Mouse (Mus musculus): ENCODE measurements around the gene Ctnnal1. TPM values are rescaled to one million over a fixed set of nuclear protein-coding genes. Genes with fewer than 3 reads are reported as not detected.

Gene Ctnnal1
- polyA plus RNA-seq, 1 experiment: 22.2 TPM

DNA sequence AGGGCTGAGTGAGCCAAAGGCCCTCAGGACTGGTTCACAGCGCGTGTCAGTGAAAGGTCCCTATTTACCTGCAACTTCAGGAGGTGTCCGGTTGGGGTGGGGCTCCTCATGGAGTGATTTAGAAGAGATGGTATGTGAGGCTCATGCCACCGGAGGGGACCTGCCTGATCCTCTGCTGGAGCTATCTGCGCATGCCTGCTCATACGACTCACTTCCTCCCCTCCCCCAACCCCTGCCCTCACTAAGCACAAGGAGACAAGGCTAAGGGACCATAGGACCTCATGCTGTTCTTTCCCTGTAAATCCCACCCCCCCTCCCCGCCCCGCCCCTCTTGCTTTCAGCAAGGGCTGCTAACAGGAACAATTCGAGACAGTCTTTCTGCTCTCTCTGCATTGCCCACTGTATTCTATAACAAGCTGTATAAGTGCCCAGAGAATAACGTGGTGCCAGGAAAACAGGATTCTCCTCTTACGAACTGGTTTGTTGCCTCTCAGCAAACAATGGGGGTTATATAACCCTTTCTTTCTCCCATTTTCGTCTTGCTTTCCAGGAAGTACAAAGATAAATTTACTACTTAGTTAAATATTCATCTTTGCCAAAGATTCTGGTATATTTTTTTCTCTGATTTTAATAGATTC, 19.0 kb downstream of the Ctnnal1 start:
- Histone ChIP-seq H3K4me3 (ENCODE audit: insufficient read depth, low read length) (no peak overlapping the region), H3K27ac (ENCODE audit: insufficient read depth, low read length) (no peak overlapping the region)
- TF ChIP-seq CTCF (IDR thresholded peaks at IDR 0.05; ENCODE audit: extremely low read depth, insufficient read depth, low read length) (no peak), POLR2A (IDR thresholded peaks at IDR 0.05; ENCODE audit: extremely low read depth, insufficient read depth, low read length) (no peak)

GRCm38 (mm10) chr4:56844911-56845310, 20.1 kb downstream of the Ctnnal1 start:
- Histone ChIP-seq H3K4me1 (ENCODE audit: control insufficient read depth, insufficient read depth, low read length) (peaks cover 2% of the 10 kb centered on the region; the same call in 1 of the 2 replicates), H3K27ac (ENCODE audit: insufficient read depth, low read length) (no peak overlapping the region), H3K4me3 (ENCODE audit: insufficient read depth, low read length) (no peak overlapping the region)
- TF ChIP-seq POLR2A (IDR thresholded peaks at IDR 0.05; ENCODE audit: extremely low read depth, insufficient read depth, low read length): no peak
- TF ChIP-seq CTCF (IDR thresholded peaks at IDR 0.05; ENCODE audit: extremely low read depth, insufficient read depth, low read length): no peak

More for the DNA sequence above, 19.0 kb downstream of the Ctnnal1 start:
- H3K4me1 ChIP-seq (ENCODE audit: control insufficient read depth, insufficient read depth, low read length): peaks cover 2% of the 10 kb centered on the region; the same call in 1 of the 2 replicates

- TF ChIP-seq POLR2A (IDR thresholded peaks at IDR 0.05; ENCODE audit: extremely low read depth, insufficient read depth, low read length) (no peak), CTCF (IDR thresholded peaks at IDR 0.05; ENCODE audit: extremely low read depth, insufficient read depth, low read length) (no peak)
- no peak overlapping the region for H3K27ac ChIP-seq (ENCODE audit: insufficient read depth, low read length)
- peaks cover 2% of the 10 kb centered on the region; the same call in 1 of the 2 replicates for H3K4me1 ChIP-seq (ENCODE audit: control insufficient read depth, insufficient read depth, low read length)
- H3K4me3 ChIP-seq (ENCODE audit: insufficient read depth, low read length): no peak overlapping the region
Observed at GRCm38 (mm10) chr4:56843963-56844362, 21.0 kb downstream of the Ctnnal1 start.

DNA sequence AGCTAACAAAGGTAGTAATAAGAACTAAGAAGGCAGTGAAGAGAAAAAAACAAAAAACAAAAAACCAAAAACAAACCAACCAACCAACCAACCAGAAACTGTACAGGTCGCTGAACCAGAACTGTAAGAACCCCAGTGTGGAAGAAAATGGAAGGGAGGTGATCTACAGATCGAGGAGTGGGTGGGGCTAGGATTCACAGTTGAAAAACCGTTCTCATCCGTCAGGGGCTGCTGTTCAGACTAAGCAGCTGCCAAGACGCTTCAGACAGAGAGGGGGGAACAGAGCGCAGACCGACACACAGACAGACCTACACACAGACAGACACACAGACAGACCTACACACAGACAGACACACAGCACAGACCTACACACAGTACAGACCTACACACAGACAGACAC, 22.5 kb downstream of the Ctnnal1 start:
- TF ChIP-seq POLR2A (IDR thresholded peaks at IDR 0.05; ENCODE audit: extremely low read depth, insufficient read depth, low read length) (no peak), CTCF (IDR thresholded peaks at IDR 0.05; ENCODE audit: extremely low read depth, insufficient read depth, low read length) (no peak)
- Histone ChIP-seq H3K4me3 (ENCODE audit: insufficient read depth, low read length) (no peak overlapping the region), H3K4me1 (ENCODE audit: control insufficient read depth, insufficient read depth, low read length) (peaks cover 2% of the 10 kb centered on the region; the same call in 1 of the 2 replicates), H3K27ac (ENCODE audit: insufficient read depth, low read length) (no peak overlapping the region)

DNA sequence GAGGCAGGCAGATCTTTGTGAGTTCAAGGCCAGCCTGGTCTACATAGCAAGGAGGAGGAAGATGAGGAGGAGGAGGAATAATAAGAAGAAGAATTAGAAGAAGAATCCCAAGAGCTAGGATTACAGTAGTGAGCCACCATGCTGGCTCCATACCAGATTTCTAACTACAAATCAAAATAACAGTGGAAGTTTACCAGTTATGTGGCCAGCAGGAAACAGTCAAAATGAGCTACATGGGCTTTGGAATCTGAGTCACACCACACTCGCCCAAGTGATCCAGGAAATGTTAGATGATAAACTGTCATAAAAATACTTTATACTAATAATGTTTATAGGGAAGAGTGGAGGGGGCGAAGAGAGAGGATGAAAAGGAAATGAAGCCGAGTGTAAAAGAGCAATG, 24.7 kb downstream of the Ctnnal1 start:
- no peak for TF ChIP-seq CTCF (IDR thresholded peaks at IDR 0.05; ENCODE audit: extremely low read depth, insufficient read depth, low read length)
- TF ChIP-seq POLR2A (IDR thresholded peaks at IDR 0.05; ENCODE audit: extremely low read depth, insufficient read depth, low read length): no peak
- no peaks in the 10 kb centered on the region for H3K4me1 ChIP-seq (ENCODE audit: control insufficient read depth, insufficient read depth, low read length)
- H3K4me3 ChIP-seq (ENCODE audit: insufficient read depth, low read length): no peak overlapping the region
- no peak overlapping the region for H3K27ac ChIP-seq (ENCODE audit: insufficient read depth, low read length)

GRCm38 (mm10) chr4:56837661-56838060, 27.3 kb downstream of the Ctnnal1 start:
- no peak for TF ChIP-seq CTCF (IDR thresholded peaks at IDR 0.05; ENCODE audit: extremely low read depth, insufficient read depth, low read length)
- no peak for TF ChIP-seq POLR2A (IDR thresholded peaks at IDR 0.05; ENCODE audit: extremely low read depth, insufficient read depth, low read length)
- Histone ChIP-seq H3K4me1 (ENCODE audit: control insufficient read depth, insufficient read depth, low read length) (no peaks in the 10 kb centered on the region), H3K27ac (ENCODE audit: insufficient read depth, low read length) (no peak overlapping the region), H3K4me3 (ENCODE audit: insufficient read depth, low read length) (no peak overlapping the region)

- H3K27ac ChIP-seq (ENCODE audit: insufficient read depth, low read length): no peak overlapping the region
- peaks cover 2% of the 10 kb centered on the region; the same call in 1 of the 2 replicates for H3K4me1 ChIP-seq (ENCODE audit: control insufficient read depth, insufficient read depth, low read length)
- no peak overlapping the region for H3K4me3 ChIP-seq (ENCODE audit: insufficient read depth, low read length)
- TF ChIP-seq CTCF (IDR thresholded peaks at IDR 0.05; ENCODE audit: extremely low read depth, insufficient read depth, low read length) (no peak), POLR2A (IDR thresholded peaks at IDR 0.05; ENCODE audit: extremely low read depth, insufficient read depth, low read length) (no peak)
Observed at GRCm38 (mm10) chr4:56831998-56832397, 33.0 kb downstream of the Ctnnal1 start.

DNA sequence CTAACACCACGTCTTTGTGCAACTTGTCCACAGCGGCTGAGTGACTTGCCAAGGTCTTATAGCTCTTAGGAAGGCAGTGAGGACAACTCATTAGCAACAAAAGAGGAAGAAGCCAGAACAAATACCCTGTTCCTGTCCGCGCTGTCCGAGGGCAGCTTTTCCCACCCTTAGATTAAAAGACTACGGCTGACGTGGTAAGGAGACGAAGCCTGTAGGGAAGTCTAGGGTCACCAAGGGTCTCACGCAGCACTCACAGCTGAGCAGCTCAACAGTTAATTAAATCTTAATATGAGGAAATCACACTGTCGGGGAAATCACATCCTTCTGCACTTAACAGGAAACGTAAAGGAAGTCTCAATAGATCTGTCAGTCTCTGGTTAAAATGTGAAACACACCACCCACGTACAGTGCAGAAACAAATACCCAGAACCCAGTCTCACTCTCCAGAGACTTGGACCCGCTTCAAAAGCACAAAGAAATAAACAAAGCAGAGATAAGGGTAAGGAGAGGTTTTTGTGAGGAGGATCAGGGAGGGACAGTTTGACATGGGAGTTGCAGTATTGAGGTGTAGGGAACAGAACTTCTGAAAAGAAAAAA, 33.9 kb downstream of the Ctnnal1 start:
- no peak for TF ChIP-seq POLR2A (IDR thresholded peaks at IDR 0.05; ENCODE audit: extremely low read depth, insufficient read depth, low read length)
- no peak for TF ChIP-seq CTCF (IDR thresholded peaks at IDR 0.05; ENCODE audit: extremely low read depth, insufficient read depth, low read length)
- Histone ChIP-seq H3K4me1 (ENCODE audit: control insufficient read depth, insufficient read depth, low read length) (peaks cover 2% of the 10 kb centered on the region; the same call in 1 of the 2 replicates), H3K27ac (ENCODE audit: insufficient read depth, low read length) (no peak overlapping the region), H3K4me3 (ENCODE audit: insufficient read depth, low read length) (no peak overlapping the region)

- no peak for TF ChIP-seq POLR2A (IDR thresholded peaks at IDR 0.05; ENCODE audit: extremely low read depth, insufficient read depth, low read length)
- no peak for TF ChIP-seq CTCF (IDR thresholded peaks at IDR 0.05; ENCODE audit: extremely low read depth, insufficient read depth, low read length)
- Histone ChIP-seq H3K4me3 (ENCODE audit: insufficient read depth, low read length) (no peak overlapping the region), H3K27ac (ENCODE audit: insufficient read depth, low read length) (peak overlapping the region; percentile 44; the same call in 1 of the 2 replicates), H3K4me1 (ENCODE audit: control insufficient read depth, insufficient read depth, low read length) (peaks cover 2% of the 10 kb centered on the region; the same call in 1 of the 2 replicates)
Observed at GRCm38 (mm10) chr4:56829511-56829921, 35.5 kb downstream of the Ctnnal1 start.

GRCm38 (mm10) chr4:56828932-56829331, 36.1 kb downstream of the Ctnnal1 start:
- TF ChIP-seq POLR2A (IDR thresholded peaks at IDR 0.05; ENCODE audit: extremely low read depth, insufficient read depth, low read length) (no peak), CTCF (IDR thresholded peaks at IDR 0.05; ENCODE audit: extremely low read depth, insufficient read depth, low read length) (no peak)
- Histone ChIP-seq H3K27ac (ENCODE audit: insufficient read depth, low read length) (no peak overlapping the region), H3K4me1 (ENCODE audit: control insufficient read depth, insufficient read depth, low read length) (peaks cover 2% of the 10 kb centered on the region; the same call in 1 of the 2 replicates), H3K4me3 (ENCODE audit: insufficient read depth, low read length) (no peak overlapping the region)
